In genomic region chr11:88158842-88159246, GRCm38 (mm10) we compare ENCODE assay signal across 8 mouse cellular contexts. TPM values are rescaled to one million over a fixed set of nuclear protein-coding genes. Genes with fewer than 3 reads are reported as not detected.
A peak's percentile ranks its signal among the peaks of the same experiment; 100 is the strongest.
DNase-seq lines count a peak whose midpoint lies in the region; ATAC-seq and TF ChIP-seq lines count a peak whose summit lies in the region.

No protein-coding gene starts in this region.

- peaks cover 50% of the 10 kb centered on the region for H3K4me1 ChIP-seq in kidney, adult 2 months (ENCODE audit: control insufficient read depth, insufficient read depth, low read length)
- H3K4me1 ChIP-seq in brown adipose tissue, adult 24 weeks (ENCODE audit: control insufficient read depth, insufficient read depth, insufficient read length, low read length): peaks cover 43% of the 10 kb centered on the region
- H3K4me1 ChIP-seq in small intestine, adult 2 months (ENCODE audit: control insufficient read depth, insufficient read depth, insufficient read length, low read length): peaks cover 16% of the 10 kb centered on the region

- ATAC-seq in megakaryocyte-erythroid progenitor cell, adult 5-6 weeks (replicated peaks; ENCODE audit: low FRiP score, low TSS enrichment, poor library complexity, severe bottlenecking): no peak
- no peak for ATAC-seq in monocyte, adult 5-6 weeks (replicated peaks; ENCODE audit: insufficient number of reproducible peaks, low FRiP score, low TSS enrichment, poor library complexity, severe bottlenecking)

- 64% methylated on average over 5 of the region's 5 CpGs for WGBS in kidney, adult 2 months
- WGBS in small intestine, adult 2 months: 56% methylated on average over 5 of the region's 5 CpGs

- H3K27me3 ChIP-seq in kidney, adult 2 months (replicated peaks; ENCODE audit: control insufficient read depth, insufficient read depth, low read length): no peaks in the 10 kb centered on the region
- no peaks in the 10 kb centered on the region for H3K27me3 ChIP-seq in small intestine, adult 2 months (ENCODE audit: control insufficient read depth, insufficient read depth, low read length)

- H3K4me3 ChIP-seq in kidney, adult 2 months (ENCODE audit: insufficient read depth, low read depth, low read length): no peak overlapping the region
- no peak overlapping the region for H3K4me3 ChIP-seq in brown adipose tissue, adult 24 weeks (ENCODE audit: insufficient read depth, low read depth, low read length)
- no peak overlapping the region for H3K4me3 ChIP-seq in small intestine, adult 2 months (ENCODE audit: low read depth, low read length)

- peak; percentile 48 for DNase-seq in kidney, adult 2 months
- DNase-seq in kidney, postnatal 10 days: no peak
- peak; percentile 75 to 80 for DNase-seq in heart, adult 9 months (ENCODE audit: low spot score in 2 of 2)
- DNase-seq in kidney, postnatal 25 days: peak; percentile 46 to 72

- no peak for TF ChIP-seq CTCF in kidney, adult 2 months (conservative IDR thresholded peaks at IDR 0.05; ENCODE audit: insufficient read depth, insufficient read length, low read depth, low read length)
- TF ChIP-seq CTCF in small intestine, adult 2 months (IDR thresholded peaks at IDR 0.05; ENCODE audit: extremely low read depth, insufficient read length, insufficient replicate concordance, low read depth, low read length): no peak

- H3K27ac ChIP-seq in kidney, adult 2 months (ENCODE audit: insufficient read depth, low read depth, low read length): peak overlapping the region; percentile 14
- peak overlapping the region; percentile 52 for H3K27ac ChIP-seq in brown adipose tissue, adult 24 weeks (replicated peaks; ENCODE audit: low read depth, low read length)
- H3K27ac ChIP-seq in small intestine, adult 2 months (ENCODE audit: insufficient read depth, low read depth, low read length): peak overlapping the region; percentile 79

- H3K36me3 ChIP-seq in kidney, adult 2 months (ENCODE audit: control insufficient read depth, insufficient read depth, low read length): no peaks in the 10 kb centered on the region
- H3K36me3 ChIP-seq in small intestine, adult 2 months (ENCODE audit: control insufficient read depth, insufficient read depth, low read length): no peaks in the 10 kb centered on the region

- TF ChIP-seq POLR2A in kidney, adult 2 months (IDR thresholded peaks at IDR 0.05; ENCODE audit: low read depth, low read length): no peak
- TF ChIP-seq POLR2A in small intestine, adult 2 months (IDR thresholded peaks at IDR 0.05; ENCODE audit: low read depth, low read length): no peak

RNA-seq across cellular contexts. Expression of gene Mrps23, which starts 45.3 kb away (rescaled TPM):
- 53.0 and 61.6 TPM in 2 replicates for polyA plus RNA-seq in kidney, adult 2 months (2012; rRNA removed)
- polyA plus RNA-seq in brown adipose tissue, adult 24 weeks (2012; ENCODE audit: insufficient read depth, insufficient read length, missing spikeins): 150 and 192 TPM in 2 replicates
- 9.4 and 17.5 TPM in 2 replicates for polyA plus RNA-seq in small intestine, adult 2 months (2012; rRNA removed)
- total RNA-seq in megakaryocyte-erythroid progenitor cell, adult 5-6 weeks (2014; fragmentation: Nextera tagmentation): 78.6 and 78.8 TPM in 2 replicates
- total RNA-seq in megakaryocyte-erythroid progenitor cell, adult 5-6 weeks (2017): 58.9 and 154 TPM in 2 replicates
- total RNA-seq in monocyte, adult 5-6 weeks (2017): 64.6 to 115 TPM (median 69.1 TPM) in 3 replicates

Comparison
In these comparisons a context has a peak if more than half of its experiments do, and no peak if none do; other contexts are left out.
1. H3K27ac ChIP-seq: peak in every context shown above with its lines; median percentile 79 in small intestine, adult 2 months; 52 in brown adipose tissue, adult 24 weeks; 14 in kidney, adult 2 months.